Mouse (Mus musculus) erythroblast, embryonic 14.5 days (primary cell): ENCODE data around the gene Pnma1.

Source experiments
- GATA1 ChIP-seq: IDR thresholded peaks from 2 replicates; pipeline ENCODE4 v1.6.1; 2012; ENCODE audit warnings: low read length, inconsistent platforms, mixed read lengths
- TAL1 ChIP-seq: IDR thresholded peaks from 3 replicates; pipeline ENCODE4 v1.6.1; 2012; ENCODE audit warnings: low read length, inconsistent platforms, mixed read lengths

- TF ChIP-seq GATA1 (no peak), TAL1 (no peak)
Observed at GRCm38 (mm10) chr12:84181999-84182398, 33.7 kb upstream of the Pnma1 start.
